Comparison of ENCODE assay signal across 8 mouse cellular contexts in genomic region chr9:65890143-65890628, GRCm38 (mm10). TPM values are rescaled to one million over a fixed set of nuclear protein-coding genes. Genes with fewer than 3 reads are reported as not detected.
DNase-seq lines count a peak whose midpoint lies in the region; ATAC-seq and TF ChIP-seq lines count a peak whose summit lies in the region.

TSS of gene Pclaf (plus strand) at chr9:65890237.

- H3K27me3 ChIP-seq in embryonic facial prominence, embryonic 12.5 days: no peaks in the 10 kb centered on the region
- no peaks in the 10 kb centered on the region for H3K27me3 ChIP-seq in kidney, adult 2 months (replicated peaks; ENCODE audit: control insufficient read depth, insufficient read depth, low read length)
- no peaks in the 10 kb centered on the region for H3K27me3 ChIP-seq in liver, embryonic 11.5 days (replicated peaks; ENCODE audit: control insufficient read depth, insufficient read depth, low read length)
- no peaks in the 10 kb centered on the region for H3K27me3 ChIP-seq in myocyte (ENCODE audit: control insufficient read depth, insufficient read depth, insufficient read length)
- no peaks in the 10 kb centered on the region for H3K27me3 ChIP-seq in splenic B cell, adult 2 months (ENCODE audit: control insufficient read depth, insufficient read depth, low read length, poor library complexity, severe bottlenecking)

- peak; percentile 77 to 79 for DNase-seq in cerebellum, postnatal 10 days
- no peak for DNase-seq in cerebellum, adult 11-12 months
- peak; percentile 62 to 77 for DNase-seq in heart, adult 18-20 months
- peak; percentile 88 for DNase-seq in kidney, adult 2 months
- peak; percentile 78 for DNase-seq in liver, embryonic 11.5 days (ENCODE audit: low spot score)
- DNase-seq in splenic B cell, adult 2 months (ENCODE audit: low read depth, low spot score): peak; percentile 84

- H3K4me3 ChIP-seq in embryonic facial prominence, embryonic 12.5 days: peak within 1 kb of the TSS; percentile 67
- peak within 1 kb of the TSS; percentile 13; the same call in 1 of the 2 replicates for H3K4me3 ChIP-seq in kidney, adult 2 months (ENCODE audit: insufficient read depth, low read depth, low read length)
- H3K4me3 ChIP-seq in liver, embryonic 11.5 days (ENCODE audit: low read depth, low read length): peak within 1 kb of the TSS; percentile 66
- H3K4me3 ChIP-seq in myocyte: peak within 1 kb of the TSS; percentile 59

- H3K4me1 ChIP-seq in embryonic facial prominence, embryonic 12.5 days: peaks cover 13% of the 10 kb centered on the region
- no peaks in the 10 kb centered on the region for H3K4me1 ChIP-seq in kidney, adult 2 months (ENCODE audit: control insufficient read depth, insufficient read depth, low read length)
- H3K4me1 ChIP-seq in liver, embryonic 11.5 days (replicated peaks; ENCODE audit: control insufficient read depth, insufficient read depth, low read length): peaks cover 5% of the 10 kb centered on the region; the same call in 1 of the 2 replicates

- peak within 1 kb of the TSS; percentile 63 for H3K27ac ChIP-seq in embryonic facial prominence, embryonic 12.5 days
- no peak within 1 kb of the TSS for H3K27ac ChIP-seq in kidney, adult 2 months (ENCODE audit: insufficient read depth, low read depth, low read length)
- H3K27ac ChIP-seq in liver, embryonic 11.5 days (ENCODE audit: low read depth, low read length): peak within 1 kb of the TSS; percentile 19; the same call in 1 of the 2 replicates

- TF ChIP-seq CTCF in kidney, adult 2 months (conservative IDR thresholded peaks at IDR 0.05; ENCODE audit: insufficient read depth, insufficient read length, low read depth, low read length): no peak

- no peak for TF ChIP-seq POLR2A in kidney, adult 2 months (IDR thresholded peaks at IDR 0.05; ENCODE audit: low read depth, low read length)
- no peak for TF ChIP-seq POLR2A in myocyte (IDR thresholded peaks at IDR 0.05; ENCODE audit: insufficient read length, low read depth)

- peak within 1 kb of the TSS; percentile 83 for H3K4me2 ChIP-seq in embryonic facial prominence, embryonic 12.5 days (replicated peaks)
- H3K4me2 ChIP-seq in liver, embryonic 11.5 days: peak within 1 kb of the TSS; percentile 69
- peak within 1 kb of the TSS; percentile 78 for H3K4me2 ChIP-seq in myocyte (ENCODE audit: low read depth)

- no peak within 1 kb of the TSS for H3ac ChIP-seq in myocyte (ENCODE audit: control insufficient read depth, insufficient read length)

- H3K79me2 ChIP-seq in myocyte (ENCODE audit: control insufficient read depth, insufficient read depth): peaks cover 25% of the 10 kb centered on the region

- peak within 1 kb of the TSS; percentile 65 for H3K9ac ChIP-seq in embryonic facial prominence, embryonic 12.5 days
- H3K9ac ChIP-seq in liver, embryonic 11.5 days (ENCODE audit: low read depth, low read length): peak within 1 kb of the TSS; percentile 77

- ATAC-seq in embryonic facial prominence, embryonic 12.5 days (ENCODE audit: insufficient number of reproducible peaks, insufficient read depth, low FRiP score, low TSS enrichment): peak; percentile 96
- peak; percentile 91 for ATAC-seq in liver, embryonic 11.5 days (replicated peaks; ENCODE audit: low FRiP score)

- no peaks in the 10 kb centered on the region for H3K9me3 ChIP-seq in embryonic facial prominence, embryonic 12.5 days
- no peaks in the 10 kb centered on the region for H3K9me3 ChIP-seq in liver, embryonic 11.5 days (ENCODE audit: control insufficient read depth, low read length)

- 0% methylated on average over 21 of the region's 21 CpGs for WGBS in embryonic facial prominence, embryonic 12.5 days
- under 1% methylated on average over 21 of the region's 21 CpGs for whole genome bisulfite sequencing in kidney, adult 2 months
- WGBS in liver, embryonic 11.5 days: under 1% methylated on average over 21 of the region's 21 CpGs

- H3K36me3 ChIP-seq in embryonic facial prominence, embryonic 12.5 days: peaks cover 16% of the 10 kb centered on the region
- no peaks in the 10 kb centered on the region for H3K36me3 ChIP-seq in kidney, adult 2 months (ENCODE audit: control insufficient read depth, insufficient read depth, low read length)
- peaks cover 14% of the 10 kb centered on the region; the same call in 1 of the 2 replicates for H3K36me3 ChIP-seq in liver, embryonic 11.5 days (ENCODE audit: control insufficient read depth, insufficient read depth, low read length)
- H3K36me3 ChIP-seq in myocyte (ENCODE audit: control insufficient read depth, insufficient read depth): peaks cover 8% of the 10 kb centered on the region
- H3K36me3 ChIP-seq in splenic B cell, adult 2 months (ENCODE audit: control insufficient read depth, insufficient read depth, low read length, poor library complexity, severe bottlenecking): no peaks in the 10 kb centered on the region

TF ChIP-seq in myocyte, 11 proteins besides CTCF, POLR2A, EP300 and RAD21:
- TF ChIP-seq E2F4 (IDR thresholded peaks at IDR 0.05; ENCODE audit: insufficient read depth): peak; percentile 99
- no peak for TF ChIP-seq USF1 (IDR thresholded peaks at IDR 0.05; ENCODE audit: low read depth)

RNA-seq across cellular contexts. Expression of gene Pclaf, which starts in this region (rescaled TPM):
- polyA plus RNA-seq in embryonic facial prominence, embryonic 12.5 days (2016; fragmentation: Nextera tagmentation; extraction: Ambion mirVana): 211 and 227 TPM in 2 replicates
- under 1 TPM; 0.47 to 0.57 TPM for total RNA-seq in heart, adult 18-20 months (2021)
- polyA plus RNA-seq in kidney, adult 2 months (2012; rRNA removed): 0.42 and 0.47 TPM in 2 replicates
- 181 and 192 TPM in 2 replicates for polyA plus RNA-seq in liver, embryonic 11.5 days (2014; fragmentation: Nextera tagmentation; extraction: Ambion mirVana)
- polyA plus RNA-seq in myocyte (2012; fragmentation: generic; extraction: Trizol): 29.0 TPM

Comparison
In these comparisons a context has a peak if more than half of its experiments do, and no peak if none do; other contexts are left out.
1. RNA of gene Pclaf (polyA plus RNA-seq): 211 to 227 TPM in embryonic facial prominence, embryonic 12.5 days, 181 to 192 TPM in liver, embryonic 11.5 days and 29.0 TPM in myocyte (single experiment); 0.42 to 0.47 TPM in kidney, adult 2 months; every median in the first group is over 10 times any median in the second.
2. Peak in DNase-seq in heart, adult 18-20 months; RNA of the gene not detected or under 1 TPM.
3. Peak in DNase-seq and H3K4me3 ChIP-seq in kidney, adult 2 months; RNA of the gene not detected or under 1 TPM.
4. H3K4me3 ChIP-seq: peak in every context shown above with its lines; median percentile 67 in embryonic facial prominence, embryonic 12.5 days; 66 in liver, embryonic 11.5 days; 59 in myocyte; 13 in kidney, adult 2 months.
5. Peak in every context shown above with its lines, with median percentiles within 50 percentile points of each other: H3K4me2 ChIP-seq.